Mouse (Mus musculus): ENCODE results near the gene Hpcal4. TPM values are rescaled to one million over a fixed set of nuclear protein-coding genes. Genes with fewer than 3 reads are reported as not detected.

Gene Hpcal4
- polyA plus RNA-seq, 1 experiment from 2014 or later, result 1.6 TPM

DNA sequence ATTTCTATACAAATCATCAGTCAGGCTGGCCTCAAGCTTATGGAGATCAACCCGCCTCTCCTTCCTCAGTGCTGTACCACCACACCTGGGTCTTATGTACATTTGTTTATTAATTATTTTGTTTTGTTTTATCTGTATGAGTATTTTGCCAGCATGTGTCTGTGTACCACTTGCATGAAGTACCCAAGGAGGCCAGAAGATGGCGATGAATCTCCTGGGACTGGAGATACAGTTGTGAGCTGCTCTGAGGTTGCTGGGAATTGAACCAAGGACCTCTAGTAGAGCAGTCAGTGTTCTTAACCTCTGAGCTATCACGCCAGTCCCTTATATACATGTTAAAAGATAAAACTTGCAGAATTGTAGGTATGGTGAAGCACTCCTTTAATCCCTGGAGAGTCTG lies 40.3 kb downstream of the Hpcal4 start:
- H3K4me1 ChIP-seq (replicated peaks), result peaks cover 44% of the 10 kb centered on the region
- ATAC-seq (ENCODE audit: insufficient number of reproducible peaks, low FRiP score), result no peak
- H3K4me3 ChIP-seq, result no peak overlapping the region
- no peaks in the 10 kb centered on the region for H3K36me3 ChIP-seq
- no peak overlapping the region for H3K4me2 ChIP-seq
- H3K9me3 ChIP-seq (replicated peaks), result 0 out of 2 replicates have a peak, but pooled peaks cover 3% of the 10 kb centered on the region
- no peak overlapping the region for H3K27ac ChIP-seq (ENCODE audit: poor library complexity, severe bottlenecking)
- H3K27me3 ChIP-seq (replicated peaks), result 0 out of 2 replicates have a peak, but pooled peaks cover 4% of the 10 kb centered on the region
- WGBS, result 50% methylated on average over 3 of the region's 3 CpGs
- H3K9ac ChIP-seq, result no peak overlapping the region

GRCm38 (mm10) chr4:123225718-123226403 lies 42.8 kb downstream of the Hpcal4 start:
- H3K36me3 ChIP-seq, result no peaks in the 10 kb centered on the region
- H3K9me3 ChIP-seq (replicated peaks), result 0 out of 2 replicates have a peak, but pooled peaks cover 3% of the 10 kb centered on the region
- H3K27ac ChIP-seq (ENCODE audit: poor library complexity, severe bottlenecking), result peak overlapping the region; percentile 29; the same call in 1 of the 2 replicates
- no peak overlapping the region for H3K9ac ChIP-seq
- H3K4me1 ChIP-seq (replicated peaks), result peaks cover 40% of the 10 kb centered on the region
- no peaks in the 10 kb centered on the region; the same call in 1 of the 2 replicates for H3K27me3 ChIP-seq (replicated peaks)
- no peak overlapping the region for H3K4me2 ChIP-seq
- peak; percentile 7; the same call in 1 of the 2 replicates for ATAC-seq (ENCODE audit: insufficient number of reproducible peaks, low FRiP score)
- H3K4me3 ChIP-seq, result no peak overlapping the region
- WGBS, result 37% methylated on average over 10 of the region's 10 CpGs

GRCm38 (mm10) chr4:123227707-123228106 lies 44.7 kb downstream of the Hpcal4 start:
- no peak overlapping the region for H3K4me2 ChIP-seq
- WGBS, result 21% methylated on average over 4 of the region's 4 CpGs
- H3K27ac ChIP-seq (ENCODE audit: poor library complexity, severe bottlenecking), result no peak overlapping the region
- H3K4me1 ChIP-seq (replicated peaks), result peaks cover 42% of the 10 kb centered on the region
- no peaks in the 10 kb centered on the region for H3K36me3 ChIP-seq
- H3K4me3 ChIP-seq, result no peak overlapping the region
- H3K27me3 ChIP-seq (replicated peaks), result peaks cover 6% of the 10 kb centered on the region; the same call in 1 of the 2 replicates
- 0 out of 2 replicates have a peak, but pooled peaks cover 3% of the 10 kb centered on the region for H3K9me3 ChIP-seq (replicated peaks)
- no peak overlapping the region for H3K9ac ChIP-seq
- ATAC-seq (ENCODE audit: insufficient number of reproducible peaks, low FRiP score), result 0 out of 2 replicates have a peak, but pooled peaks have one; percentile 40

DNA sequence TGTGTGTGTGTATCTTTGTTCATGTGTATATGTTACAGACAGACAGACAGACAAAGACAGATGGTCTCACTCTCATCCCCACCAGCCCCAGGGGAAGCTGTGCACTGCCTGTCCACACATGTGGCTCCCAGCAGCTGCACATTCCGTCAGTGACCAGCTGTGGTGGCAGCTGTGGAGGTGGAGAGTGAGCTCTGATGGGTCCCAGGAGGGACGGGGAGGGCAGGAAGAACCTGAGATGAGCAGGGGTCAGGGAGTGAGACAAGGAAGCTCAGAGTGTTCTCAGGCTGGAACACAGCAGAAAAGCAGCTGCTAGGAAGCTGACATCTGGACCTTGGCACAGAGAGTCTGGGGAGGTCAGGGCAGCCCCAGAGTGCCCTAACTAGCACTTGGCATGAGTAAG lies 45.2 kb downstream of the Hpcal4 start:
- ATAC-seq (ENCODE audit: insufficient number of reproducible peaks, low FRiP score), result no peak
- H3K27me3 ChIP-seq (replicated peaks), result peaks cover 11% of the 10 kb centered on the region; the same call in 1 of the 2 replicates

DNA sequence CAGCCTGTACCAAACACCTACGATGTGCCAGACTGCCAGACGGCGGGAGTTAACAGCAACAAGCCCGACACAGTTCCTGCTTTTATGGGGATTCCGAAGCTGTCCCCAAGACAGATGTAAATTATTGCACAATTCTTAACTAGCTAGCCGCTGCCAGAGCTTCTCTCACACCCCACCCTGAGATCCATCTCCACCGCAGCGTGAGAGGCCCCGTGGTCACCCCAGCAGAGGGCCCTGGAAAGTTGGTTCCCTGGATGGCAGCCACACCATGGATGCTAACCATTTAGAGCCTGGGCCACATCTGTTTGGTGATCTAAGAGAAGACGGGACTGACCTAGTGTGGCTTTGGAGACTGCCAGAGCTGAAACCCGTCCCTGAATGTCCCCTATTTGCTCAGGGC lies 46.1 kb downstream of the Hpcal4 start:
- Histone ChIP-seq H3K27ac (ENCODE audit: poor library complexity, severe bottlenecking) (no peak overlapping the region), H3K4me1 (replicated peaks) (peaks cover 57% of the 10 kb centered on the region), H3K4me2 (no peak overlapping the region), H3K9me3 (replicated peaks) (no peaks in the 10 kb centered on the region), H3K4me3 (no peak overlapping the region), H3K27me3 (replicated peaks) (peaks cover 11% of the 10 kb centered on the region; the same call in 1 of the 2 replicates), H3K36me3 (no peaks in the 10 kb centered on the region), H3K9ac (no peak overlapping the region)
- ATAC-seq (ENCODE audit: insufficient number of reproducible peaks, low FRiP score), result no peak
- whole genome bisulfite sequencing, result 65% methylated on average over 11 of the region's 11 CpGs

More for the DNA sequence above, 45.2 kb downstream of the Hpcal4 start:
- WGBS, result 37% methylated on average over 2 of the region's 2 CpGs
- H3K4me3 ChIP-seq, result no peak overlapping the region
- H3K4me1 ChIP-seq (replicated peaks), result peaks cover 48% of the 10 kb centered on the region
- no peak overlapping the region for H3K27ac ChIP-seq (ENCODE audit: poor library complexity, severe bottlenecking)
- H3K9me3 ChIP-seq (replicated peaks), result 0 out of 2 replicates have a peak, but pooled peaks cover 2% of the 10 kb centered on the region
- no peak overlapping the region for H3K9ac ChIP-seq
- no peak overlapping the region for H3K4me2 ChIP-seq
- H3K36me3 ChIP-seq, result no peaks in the 10 kb centered on the region

GRCm38 (mm10) chr4:123232841-123233240 lies 49.8 kb downstream of the Hpcal4 start:
- Histone ChIP-seq H3K4me2 (peak overlapping the region; percentile 97; the same call in 1 of the 2 replicates), H3K36me3 (no peaks in the 10 kb centered on the region), H3K27ac (ENCODE audit: poor library complexity, severe bottlenecking) (no peak overlapping the region), H3K4me1 (replicated peaks) (peaks cover 48% of the 10 kb centered on the region), H3K9me3 (replicated peaks) (no peaks in the 10 kb centered on the region), H3K9ac (no peak overlapping the region), H3K27me3 (replicated peaks) (peaks cover 19% of the 10 kb centered on the region; the same call in 1 of the 2 replicates), H3K4me3 (peak overlapping the region; percentile 61; the same call in 1 of the 2 replicates)
- WGBS, result 66% methylated on average over 3 of the region's 3 CpGs
- ATAC-seq (ENCODE audit: insufficient number of reproducible peaks, low FRiP score), result no peak

- Histone ChIP-seq H3K36me3 (no peaks in the 10 kb centered on the region), H3K9ac (peak within 1 kb of the TSS; percentile 77), H3K4me2 (peak within 1 kb of the TSS; percentile 97), H3K27me3 (replicated peaks) (peaks cover 21% of the 10 kb centered on the region; the same call in 1 of the 2 replicates), H3K9me3 (replicated peaks) (no peaks in the 10 kb centered on the region), H3K4me3 (peak within 1 kb of the TSS; percentile 61), H3K27ac (ENCODE audit: poor library complexity, severe bottlenecking) (no peak within 1 kb of the TSS), H3K4me1 (replicated peaks) (peaks cover 46% of the 10 kb centered on the region)
- peak; percentile 34 for ATAC-seq (ENCODE audit: insufficient number of reproducible peaks, low FRiP score)
- 3% methylated on average over 49 of the region's 52 CpGs for WGBS
Observed at GRCm38 (mm10) chr4:123233492-123234084, 50.6 kb downstream of the Hpcal4 start, which contains the start of gene Heyl. TSS of gene Heyl (plus strand) at chr4:123233556.

DNA sequence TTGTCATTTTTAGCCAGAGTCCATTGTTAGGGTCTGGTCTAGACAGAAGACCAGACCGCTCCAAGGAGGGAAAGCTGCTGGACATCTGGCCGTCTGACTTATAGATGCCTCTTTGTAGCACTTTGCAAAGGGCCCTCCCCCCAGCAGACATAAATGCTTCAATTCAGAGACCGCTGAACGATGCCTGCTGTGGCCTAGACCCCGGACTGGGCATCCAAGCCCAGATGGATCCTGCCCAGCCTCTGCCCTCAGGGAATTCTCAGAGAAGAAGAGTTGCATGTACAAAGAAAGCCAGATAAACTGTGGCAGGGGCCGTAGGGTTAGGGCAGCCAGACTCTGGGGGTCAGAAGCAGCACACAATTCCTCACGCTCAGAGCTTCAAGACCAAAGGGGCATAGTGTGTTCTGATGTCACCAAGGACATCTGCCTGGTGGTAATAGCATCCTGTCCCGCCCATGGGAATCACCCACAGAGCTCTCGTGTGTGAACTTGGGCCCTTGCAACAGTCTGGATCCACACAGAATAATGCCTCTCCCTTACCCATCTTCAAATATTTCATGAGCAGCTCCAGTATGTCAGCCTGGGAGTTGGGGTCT lies 52.9 kb downstream of the Hpcal4 start:
- H3K9ac ChIP-seq, result no peak overlapping the region

GRCm38 (mm10) chr4:123236431-123237031 lies 53.5 kb downstream of the Hpcal4 start:
- H3K4me3 ChIP-seq, result no peak overlapping the region
- no peak for ATAC-seq (ENCODE audit: insufficient number of reproducible peaks, low FRiP score)
- H3K36me3 ChIP-seq, result no peaks in the 10 kb centered on the region
- H3K9ac ChIP-seq, result no peak overlapping the region
- peaks cover 30% of the 10 kb centered on the region; the same call in 1 of the 2 replicates for H3K27me3 ChIP-seq (replicated peaks)
- no peaks in the 10 kb centered on the region for H3K9me3 ChIP-seq (replicated peaks)
- H3K4me1 ChIP-seq (replicated peaks), result peaks cover 59% of the 10 kb centered on the region
- H3K27ac ChIP-seq (ENCODE audit: poor library complexity, severe bottlenecking), result no peak overlapping the region
- WGBS, result 79% methylated on average over 13 of the region's 13 CpGs
- H3K4me2 ChIP-seq, result no peak overlapping the region

More for the DNA sequence above, 52.9 kb downstream of the Hpcal4 start:
- H3K36me3 ChIP-seq, result no peaks in the 10 kb centered on the region
- H3K4me2 ChIP-seq, result no peak overlapping the region
- 63% methylated on average over 9 of the region's 9 CpGs for WGBS
- ATAC-seq (ENCODE audit: insufficient number of reproducible peaks, low FRiP score), result no peak
- no peaks in the 10 kb centered on the region for H3K9me3 ChIP-seq (replicated peaks)
- H3K4me3 ChIP-seq, result no peak overlapping the region
- H3K27me3 ChIP-seq (replicated peaks), result peaks cover 26% of the 10 kb centered on the region; the same call in 1 of the 2 replicates
- H3K27ac ChIP-seq (ENCODE audit: poor library complexity, severe bottlenecking), result no peak overlapping the region
- H3K4me1 ChIP-seq (replicated peaks), result peaks cover 59% of the 10 kb centered on the region

- Histone ChIP-seq H3K27ac (ENCODE audit: poor library complexity, severe bottlenecking) (peak overlapping the region; percentile 24; the same call in 1 of the 2 replicates), H3K4me3 (no peak overlapping the region), H3K4me1 (replicated peaks) (peaks cover 58% of the 10 kb centered on the region), H3K27me3 (replicated peaks) (peaks cover 25% of the 10 kb centered on the region; the same call in 1 of the 2 replicates), H3K9ac (no peak overlapping the region), H3K4me2 (no peak overlapping the region), H3K9me3 (replicated peaks) (no peaks in the 10 kb centered on the region), H3K36me3 (no peaks in the 10 kb centered on the region)
- peak; percentile 61; the same call in 1 of the 2 replicates for ATAC-seq (ENCODE audit: insufficient number of reproducible peaks, low FRiP score)
- WGBS, result 46% methylated on average over 6 of the region's 6 CpGs
Observed at GRCm38 (mm10) chr4:123237386-123238266, 54.6 kb downstream of the Hpcal4 start.
